Mouse (Mus musculus) kidney, postnatal 25 days (tissue): ENCODE data around the gene Nyx.
"Not testable (repeated sequence)": the region's sequence is repeated elsewhere in the genome, so short reads cannot be mapped to it uniquely, and the experiment has no call there.

Experiments used
- DNase-seq, 2 experiments: peaks; one replicate each; pipeline ENCODE4 v3.0.0; 2021; ENCODE audit warnings: mixed read lengths in 2 of 2

Nyx gene

GRCm38 (mm10) chrX:13465810-13466209 lies at the start of gene Nyx:
Gene Nyx, plus strand, starts transcription at chrX:13466110.
- no peak for DNase-seq

- DNase-seq: peak in 1 of 2 experiments; percentile 6
Observed at GRCm38 (mm10) chrX:13422047-13422446, 43.9 kb upstream of the Nyx start.

DNA sequence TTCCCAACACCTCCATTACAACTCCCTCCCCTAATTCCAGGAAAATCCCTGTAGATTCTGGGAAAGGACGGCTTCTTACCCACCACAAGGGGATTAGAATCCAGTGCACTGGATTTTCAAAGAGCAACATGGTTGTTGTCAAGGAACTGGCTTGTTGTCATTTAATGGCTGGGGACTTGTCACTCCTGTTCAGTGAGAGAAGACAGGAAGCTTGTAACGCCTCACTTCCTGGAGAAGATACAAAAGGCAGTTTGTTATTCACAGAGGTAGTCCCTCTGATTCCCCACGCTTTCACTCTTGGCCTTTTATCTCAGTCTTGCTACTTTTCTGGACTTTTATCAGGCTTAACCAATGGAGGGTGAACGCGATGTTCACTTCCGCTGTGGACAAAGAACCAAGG lies 34.5 kb upstream of the Nyx start:
- no peak for DNase-seq

- not testable (repeated sequence) for DNase-seq
Observed at GRCm38 (mm10) chrX:13436042-13436441, 29.9 kb upstream of the Nyx start.

DNA sequence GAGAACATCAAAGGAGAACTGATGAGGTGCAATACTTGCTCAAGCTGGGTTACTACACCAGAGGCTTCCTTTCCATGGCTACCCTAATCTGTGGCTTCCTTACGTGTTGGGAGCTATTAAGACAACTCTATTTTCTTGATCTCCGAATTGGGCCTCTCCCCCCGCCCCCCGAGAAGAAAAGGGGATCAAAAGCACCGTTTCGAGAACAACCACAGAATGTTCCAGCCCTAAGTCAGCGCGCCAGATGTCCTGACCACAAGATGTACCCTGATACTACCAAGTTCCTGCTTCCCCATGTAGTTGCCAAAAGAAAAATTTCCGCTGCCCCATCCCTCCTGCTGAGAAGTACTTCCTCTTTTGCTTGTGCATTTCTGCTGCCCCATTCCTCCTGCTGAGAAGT lies 9.4 kb upstream of the Nyx start:
- not testable (repeated sequence) for DNase-seq

- DNase-seq: no peak
Observed at GRCm38 (mm10) chrX:13458766-13459165, 7.1 kb upstream of the Nyx start.

- DNase-seq: peak; percentile 87 to 91
Observed at GRCm38 (mm10) chrX:13461266-13462261, 4.3 kb upstream of the Nyx start.

GRCm38 (mm10) chrX:13462982-13463517 lies 2.9 kb upstream of the Nyx start:
- DNase-seq: no peak

DNA sequence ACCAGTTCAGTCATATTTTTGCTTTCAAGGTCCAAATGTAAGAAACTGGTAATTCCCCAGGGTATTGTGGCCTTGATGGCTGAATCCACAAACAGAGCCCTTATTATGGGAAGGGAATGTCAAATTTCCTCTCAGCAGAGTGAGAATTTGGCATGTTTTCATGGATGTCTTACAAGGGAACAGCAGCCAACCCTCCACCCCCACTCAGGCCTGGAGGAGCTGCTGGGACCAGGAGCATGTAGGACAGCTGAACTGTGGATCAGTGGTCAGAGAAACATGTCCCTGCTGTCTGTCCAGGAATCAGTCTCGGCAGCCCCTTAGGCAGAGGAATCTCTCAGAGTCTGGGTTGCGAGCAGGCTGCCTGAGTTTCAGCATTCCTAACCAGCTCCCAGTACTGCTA lies 771 bp downstream of the Nyx start:
- DNase-seq: peak in 1 of 2 experiments; percentile 43

DNA sequence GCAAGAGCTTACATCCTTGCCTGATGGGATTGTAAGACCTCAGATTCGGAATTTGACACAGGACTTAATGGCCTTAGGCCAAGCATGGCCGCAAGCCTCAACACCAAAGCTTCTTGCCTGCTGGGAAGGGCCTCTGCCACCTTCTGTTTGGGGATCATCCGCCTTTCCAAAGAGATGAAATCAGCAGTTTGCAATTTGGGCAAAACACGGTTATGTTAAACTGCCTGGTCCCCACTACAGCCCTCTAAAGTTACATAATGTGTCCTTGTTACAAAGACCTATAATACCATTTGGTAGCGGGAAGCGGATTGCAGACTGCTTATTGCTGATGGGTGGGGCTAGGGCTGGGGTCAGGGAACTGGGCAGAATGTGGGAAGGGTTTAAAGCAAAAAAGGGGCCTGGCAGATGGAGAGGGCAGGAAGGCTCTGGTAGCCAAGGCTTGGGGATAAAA lies 1.2 kb downstream of the Nyx start:
- DNase-seq: no peak

- DNase-seq: peak; percentile 30 to 43
Observed at GRCm38 (mm10) chrX:13469160-13470116, 3.5 kb downstream of the Nyx start.

DNA sequence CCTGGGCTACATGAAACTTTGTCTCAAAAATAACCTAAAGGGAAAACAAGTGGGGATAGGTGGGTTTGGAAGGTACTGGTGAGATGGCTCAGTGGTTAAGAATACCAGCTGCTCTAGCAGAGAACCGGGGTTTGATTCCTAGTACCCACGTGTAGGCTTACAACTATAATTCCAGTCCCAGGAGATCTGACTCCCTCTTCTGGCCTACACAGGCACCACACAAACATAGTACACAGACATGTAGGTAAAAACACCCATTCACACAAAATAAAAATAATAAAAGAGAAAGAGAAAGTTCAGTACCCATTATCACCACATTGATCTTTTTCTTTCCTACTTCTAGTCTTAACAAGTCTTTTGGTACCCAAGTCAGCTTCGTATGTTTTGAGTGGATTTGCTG lies 6.0 kb downstream of the Nyx start:
- DNase-seq: no peak

GRCm38 (mm10) chrX:13472751-13473225 lies 6.9 kb downstream of the Nyx start:
- DNase-seq: peak in 1 of 2 experiments; percentile 46

DNA sequence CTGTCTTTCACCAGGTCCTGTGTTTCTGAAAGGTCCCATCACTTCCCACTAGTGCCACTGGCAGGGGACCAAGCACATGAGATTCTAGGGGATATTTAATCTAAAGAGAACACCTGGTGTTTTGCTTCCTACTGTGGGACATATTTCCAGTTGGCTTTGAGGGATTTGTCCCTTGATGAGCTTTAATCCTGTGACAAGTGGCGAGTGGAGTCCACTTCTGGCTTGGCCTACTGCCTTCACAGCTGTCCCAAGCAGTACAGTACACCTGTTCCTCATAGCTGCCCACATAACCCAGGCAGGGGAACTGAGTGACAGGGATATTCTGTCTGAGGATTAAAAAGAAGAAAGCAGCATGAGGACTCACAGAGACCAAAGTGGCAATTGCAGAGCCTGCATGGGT lies 9.5 kb downstream of the Nyx start:
- no peak for DNase-seq

GRCm38 (mm10) chrX:13477596-13477995 lies 11.7 kb downstream of the Nyx start:
- no peak for DNase-seq

- DNase-seq: no peak
Observed at GRCm38 (mm10) chrX:13478298-13478697, 12.4 kb downstream of the Nyx start.

- DNase-seq: no peak
Observed at GRCm38 (mm10) chrX:13479570-13479969, 13.7 kb downstream of the Nyx start.

- DNase-seq: no peak
Observed at GRCm38 (mm10) chrX:13482576-13482975, 16.7 kb downstream of the Nyx start.

GRCm38 (mm10) chrX:13484447-13484846 lies 18.5 kb downstream of the Nyx start:
- DNase-seq: no peak

DNA sequence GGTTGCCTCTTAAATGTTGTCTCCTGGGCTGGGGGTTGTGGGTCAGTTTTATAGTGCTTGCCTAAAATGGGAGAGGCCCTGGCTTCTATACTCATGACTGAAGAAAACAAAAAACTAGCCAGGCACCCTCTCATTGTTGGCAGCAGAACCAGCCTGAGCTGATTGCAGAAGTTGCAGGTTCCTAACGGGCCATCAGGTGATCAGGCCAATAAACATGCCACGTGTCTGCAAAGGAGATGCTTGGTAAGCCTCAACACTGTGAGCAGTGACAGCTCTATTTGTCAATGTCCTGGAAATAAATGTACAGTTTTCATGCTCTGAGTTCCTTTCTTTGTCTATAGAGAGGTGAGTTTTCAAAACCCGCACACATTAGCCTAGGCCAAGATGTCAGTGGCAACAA lies 23.1 kb downstream of the Nyx start:
- DNase-seq: no peak

DNA sequence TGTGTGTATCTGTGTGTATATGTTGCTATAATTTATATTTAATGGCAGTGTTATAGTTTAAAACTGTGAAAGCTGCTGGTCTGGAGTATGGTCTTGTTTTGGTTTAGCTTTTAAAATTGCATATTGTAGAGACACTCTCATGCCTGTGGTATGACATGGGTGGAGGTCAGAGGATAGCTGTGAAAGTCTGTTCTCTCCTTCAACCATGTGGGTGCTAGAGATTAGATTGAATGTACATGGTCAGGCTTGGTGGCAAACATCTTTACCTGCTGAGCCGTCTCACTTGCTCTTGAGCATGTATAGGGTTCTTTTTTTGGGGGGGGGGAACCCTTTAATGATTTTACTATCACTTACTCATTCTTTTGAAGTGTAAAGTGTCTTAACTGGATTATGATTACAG lies 23.9 kb downstream of the Nyx start:
- DNase-seq: no peak

GRCm38 (mm10) chrX:13490941-13491340 lies 25.0 kb downstream of the Nyx start:
- no peak for DNase-seq

DNA sequence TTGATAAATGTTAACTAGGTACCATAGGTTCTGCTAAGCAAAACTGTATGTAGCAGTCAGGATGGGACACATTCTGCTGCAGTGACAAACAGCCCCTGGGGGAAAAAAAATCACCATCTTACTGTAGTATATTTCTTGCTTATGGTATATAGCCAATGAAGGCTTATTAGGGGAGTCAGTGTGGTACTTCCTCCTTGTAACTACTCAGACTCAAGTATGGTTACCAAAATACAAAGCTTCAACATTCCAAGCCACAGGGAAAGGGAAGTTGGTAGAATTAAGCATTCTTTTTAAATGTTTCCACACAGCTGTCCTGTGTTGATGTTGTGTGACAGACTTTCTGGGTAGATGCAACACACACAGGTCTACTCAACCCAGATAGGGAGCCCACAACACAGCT lies 27.0 kb downstream of the Nyx start:
- DNase-seq: no peak
